Mouse (Mus musculus) bone marrow macrophage, adult 2 months (primary cell): ENCODE measurements at regions not wholly inside any gene's neighbourhood (a gene's known extent, or its start where the extent isn't known, plus 50 kb on each side); places are given as distances from the start of the nearest gene placed in this dataset.

Experiments used
- CTCF ChIP-seq: IDR thresholded peaks from 2 replicates; pipeline ENCODE4 v1.5.1; 2012; ENCODE audit warnings: low read depth, mild to moderate bottlenecking, low read length, moderate library complexity
- POLR2A ChIP-seq: IDR thresholded peaks from 2 replicates; pipeline ENCODE4 v1.6.1; 2012; ENCODE audit warnings: mild to moderate bottlenecking, low read depth, low read length, borderline replicate concordance

DNA sequence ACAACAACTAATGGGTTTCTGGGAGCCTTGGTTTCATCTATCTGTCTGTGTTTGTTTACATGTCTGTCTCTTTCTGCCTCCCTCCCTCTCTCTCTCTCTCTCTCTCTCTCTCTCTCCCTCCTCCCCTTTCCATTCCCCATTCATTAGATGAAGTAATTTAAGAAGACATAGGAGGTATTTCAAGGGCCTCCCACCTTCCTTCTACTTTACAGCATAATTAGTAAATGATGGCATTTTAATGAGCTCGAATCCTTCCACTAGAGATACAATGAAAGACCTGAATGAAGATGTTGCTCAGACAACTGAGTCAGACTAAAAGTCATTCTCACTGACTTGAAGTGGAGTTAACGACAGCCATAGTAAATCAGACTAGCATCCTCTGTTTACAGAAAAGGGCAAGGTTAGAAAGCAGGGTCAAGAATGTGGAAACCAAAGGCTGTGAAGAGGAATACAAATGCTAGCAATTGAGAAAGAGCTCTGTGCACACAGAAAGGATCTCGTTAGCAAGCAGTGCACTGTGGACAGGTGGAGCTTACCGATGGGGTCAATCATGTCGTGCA lies 111.1 kb upstream of the Ccn2 start:
- TF ChIP-seq POLR2A (no peak), CTCF (no peak)
